Mouse (Mus musculus) stomach, postnatal 0 days (tissue): ENCODE data around the gene Nanog. TPM values are rescaled to one million over a fixed set of nuclear protein-coding genes. Genes with fewer than 3 reads are reported as not detected.

Experiments
- ATAC-seq: fragments of 200-750 bp; cut with Nextera tagmentation; 2 replicates; pipeline ENCODE4 v1.8.0; 2017; ENCODE audit not compliant: low FRiP score, low TSS enrichment
- DNase-seq: peaks from one replicate; pipeline ENCODE4 v3.0.0-alpha.2; 2016; ENCODE audit warnings: low spot score
- H3K27ac ChIP-seq: fragments of 300-500 bp; sonication (generic); replicated peaks from 2 replicates; pipeline ENCODE4 v1.5.1; 2014; ENCODE audit warnings: mild to moderate bottlenecking, control low read depth
- H3K27me3 ChIP-seq: fragments of 300-500 bp; sonication (generic); 2 replicates; pipeline ENCODE4 v1.6.1; 2014; ENCODE audit warnings: low read length; ENCODE audit not compliant: control insufficient read depth, insufficient read depth
- H3K36me3 ChIP-seq: fragments of 300-500 bp; sonication (generic); 2 replicates; pipeline ENCODE4 v1.6.1; 2014; ENCODE audit warnings: low read length, mixed read lengths; ENCODE audit not compliant: control insufficient read depth, insufficient read depth
- H3K4me1 ChIP-seq: fragments of 300-500 bp; sonication (generic); replicated peaks from 2 replicates; pipeline ENCODE4 v1.6.1; 2014; ENCODE audit warnings: antibody characterized with exemption; ENCODE audit not compliant: control insufficient read depth, insufficient read depth
- H3K4me2 ChIP-seq: fragments of 300-500 bp; sonication (generic); replicated peaks from 2 replicates; pipeline ENCODE4 v1.6.1; 2014; ENCODE audit warnings: low read depth, mild to moderate bottlenecking, control low read depth, moderate library complexity
- H3K4me3 ChIP-seq: fragments of 300-500 bp; sonication (generic); 2 replicates; pipeline ENCODE4 v1.5.1; 2014; ENCODE audit warnings: low read depth, low read length, control low read depth
- H3K9ac ChIP-seq: fragments of 300-500 bp; sonication (generic); 2 replicates; pipeline ENCODE4 v1.6.1; 2014; ENCODE audit warnings: mild to moderate bottlenecking, low read length, control low read depth, mixed read lengths
- H3K9me3 ChIP-seq: fragments of 300-500 bp; sonication (generic); 2 replicates; pipeline ENCODE4 v1.6.1; 2016; ENCODE audit warnings: low read length; ENCODE audit not compliant: control insufficient read depth
- CTCF ChIP-seq: IDR thresholded peaks from 2 replicates; pipeline ENCODE4 v1.5.1; 2016; ENCODE audit warnings: antibody characterized with exemption, low read depth, mild to moderate bottlenecking, moderate library complexity
- EP300 ChIP-seq: optimal IDR thresholded peaks from 2 replicates; pipeline ENCODE3; 2016; ENCODE audit warnings: antibody characterized with exemption
- WGBS: fragments of 180-500 bp; shearing (Covaris S2); extraction: QIAGEN DNeasy Blood & Tissue Kit; methylation state at CpG from one replicate; pipeline ENCODE4 v1.1.7; 2014; 5-methylcytosine and 5-hydroxymethylcytosine counted together
- polyA plus RNA-seq: library from polyadenylated mRNA; unstranded; fragments of >200 nt; fragmentation: Nextera tagmentation; extraction: Ambion mirVana; gene quantifications from 2 replicates; pipeline ENCODE4 v1.2.1, GENCODE M21; 2015

Nanog gene
- polyA plus RNA-seq, 1 experiment from 2014 or later: 0.07 TPM

DNA sequence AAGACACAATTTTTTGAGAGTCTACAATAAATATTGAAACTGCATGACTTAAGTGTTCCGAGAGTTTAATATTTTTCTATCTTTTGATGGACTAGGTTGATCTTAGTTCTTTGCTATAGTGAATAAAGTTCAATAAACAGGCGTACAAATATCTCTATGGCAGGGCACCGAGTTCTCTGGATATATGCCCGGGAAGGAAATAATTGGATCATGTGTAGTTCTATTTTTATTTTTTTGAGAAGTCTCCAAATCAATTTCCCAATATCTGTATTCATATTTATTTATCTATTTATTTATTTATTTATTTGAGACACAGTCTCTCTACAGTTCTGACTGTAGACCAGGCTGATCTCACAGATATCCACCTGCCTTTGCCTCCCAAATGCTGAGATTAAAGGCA is 36.4 kb upstream of the Nanog start:
- 87% methylated on average over 4 of the region's 4 CpGs for WGBS
- no peak overlapping the region for H3K27ac ChIP-seq
- no peaks in the 10 kb centered on the region for H3K4me1 ChIP-seq
- H3K36me3 ChIP-seq: no peaks in the 10 kb centered on the region
- H3K9me3 ChIP-seq: no peaks in the 10 kb centered on the region
- DNase-seq (no peak), ATAC-seq (no peak)
- TF ChIP-seq CTCF (no peak), EP300 (no peak)
- no peak overlapping the region for H3K9ac ChIP-seq
- no peak overlapping the region for H3K4me3 ChIP-seq
- H3K27me3 ChIP-seq: no peaks in the 10 kb centered on the region
- H3K4me2 ChIP-seq: no peak overlapping the region

- Histone ChIP-seq H3K4me2 (no peak overlapping the region), H3K9ac (no peak overlapping the region), H3K9me3 (no peaks in the 10 kb centered on the region), H3K27me3 (no peaks in the 10 kb centered on the region), H3K4me1 (no peaks in the 10 kb centered on the region), H3K4me3 (no peak overlapping the region), H3K27ac (no peak overlapping the region), H3K36me3 (no peaks in the 10 kb centered on the region)
- peak; percentile 41 for DNase-seq
- ATAC-seq: no peak
- WGBS: 38% methylated on average over 8 of the region's 8 CpGs
- TF ChIP-seq CTCF (no peak), EP300 (no peak)
Observed at GRCm38 (mm10) chr6:122672746-122673145, 34.5 kb upstream of the Nanog start.

DNA sequence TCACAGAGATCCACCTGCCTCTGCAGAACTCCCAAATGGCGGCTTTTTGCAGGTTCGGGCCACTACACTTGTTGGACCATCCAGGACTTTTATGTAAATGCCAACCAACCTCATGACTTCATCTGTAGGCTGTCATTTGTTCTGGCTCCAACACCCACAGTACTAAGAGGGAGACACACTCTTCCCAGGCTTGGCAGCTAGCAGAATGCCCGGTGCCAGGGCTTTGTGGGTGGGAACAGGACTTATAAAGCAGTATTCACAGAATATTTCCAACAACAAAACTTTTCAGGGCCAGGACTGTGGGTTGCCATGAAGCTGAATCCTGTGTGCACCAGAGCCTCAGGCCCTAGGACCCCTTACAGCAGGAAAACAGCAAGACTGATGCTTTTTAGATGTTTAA is 24.6 kb upstream of the Nanog start:
- Histone ChIP-seq H3K27ac (no peak overlapping the region), H3K9me3 (no peaks in the 10 kb centered on the region), H3K27me3 (no peaks in the 10 kb centered on the region), H3K4me2 (no peak overlapping the region), H3K36me3 (no peaks in the 10 kb centered on the region), H3K4me1 (no peaks in the 10 kb centered on the region), H3K4me3 (no peak overlapping the region), H3K9ac (no peak overlapping the region)
- ATAC-seq (no peak), DNase-seq (no peak)
- 76% methylated on average over 3 of the region's 3 CpGs for WGBS
- TF ChIP-seq CTCF (no peak), EP300 (no peak)

GRCm38 (mm10) chr6:122686709-122687108 is 20.6 kb upstream of the Nanog start:
- Histone ChIP-seq H3K27ac (no peak overlapping the region), H3K9me3 (no peaks in the 10 kb centered on the region), H3K27me3 (no peaks in the 10 kb centered on the region; the same call in 1 of the 2 replicates), H3K4me2 (no peak overlapping the region), H3K4me1 (no peaks in the 10 kb centered on the region), H3K4me3 (no peak overlapping the region), H3K9ac (no peak overlapping the region), H3K36me3 (no peaks in the 10 kb centered on the region)
- 90% methylated on average over 13 of the region's 13 CpGs for WGBS
- ATAC-seq (no peak), DNase-seq (no peak)
- TF ChIP-seq CTCF: no peak
- TF ChIP-seq EP300: no peak

GRCm38 (mm10) chr6:122689411-122690055 is 17.8 kb upstream of the Nanog start:
- Histone ChIP-seq H3K27ac (no peak overlapping the region), H3K27me3 (no peaks in the 10 kb centered on the region; the same call in 1 of the 2 replicates), H3K4me3 (no peak overlapping the region), H3K9me3 (no peaks in the 10 kb centered on the region), H3K36me3 (no peaks in the 10 kb centered on the region), H3K9ac (no peak overlapping the region), H3K4me2 (no peak overlapping the region), H3K4me1 (no peaks in the 10 kb centered on the region)
- 72% methylated on average over 6 of the region's 6 CpGs for WGBS
- DNase-seq (no peak), ATAC-seq (no peak)
- TF ChIP-seq EP300 (no peak), CTCF (no peak)

GRCm38 (mm10) chr6:122690082-122690481 is 17.2 kb upstream of the Nanog start:
- H3K36me3 ChIP-seq: no peaks in the 10 kb centered on the region
- TF ChIP-seq CTCF (no peak), EP300 (no peak)
- H3K4me1 ChIP-seq: no peaks in the 10 kb centered on the region
- ATAC-seq (no peak), DNase-seq (no peak)
- no peak overlapping the region for H3K27ac ChIP-seq
- no peaks in the 10 kb centered on the region for H3K9me3 ChIP-seq
- H3K4me2 ChIP-seq: no peak overlapping the region
- H3K9ac ChIP-seq: no peak overlapping the region
- 75% methylated on average over 5 of the region's 5 CpGs for WGBS
- no peak overlapping the region for H3K4me3 ChIP-seq
- no peaks in the 10 kb centered on the region; the same call in 1 of the 2 replicates for H3K27me3 ChIP-seq
